Mouse (Mus musculus): ENCODE data around the gene Il20ra.

Il20ra gene

DNA sequence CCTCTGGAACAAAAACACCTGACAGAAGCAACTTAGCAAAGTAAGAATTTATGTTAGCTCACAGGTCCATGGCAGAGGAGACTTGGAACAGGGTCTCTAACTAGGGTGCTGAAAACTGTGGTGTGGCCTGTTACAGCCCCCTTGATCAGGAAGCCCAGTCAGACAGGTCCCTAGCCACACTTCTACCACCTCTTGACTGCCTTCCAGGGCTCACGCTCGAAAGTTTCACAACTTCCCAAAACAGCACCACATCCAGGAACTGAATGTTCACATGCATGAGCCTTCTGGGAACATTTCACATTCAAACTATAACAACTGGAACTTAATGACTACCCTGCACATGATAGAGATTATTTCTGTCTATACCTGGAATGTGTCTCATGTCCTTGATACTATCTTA lies 53.1 kb downstream of the Il20ra start:
- in situ Hi-C loops (cut with MboI), result no loop called here

DNA sequence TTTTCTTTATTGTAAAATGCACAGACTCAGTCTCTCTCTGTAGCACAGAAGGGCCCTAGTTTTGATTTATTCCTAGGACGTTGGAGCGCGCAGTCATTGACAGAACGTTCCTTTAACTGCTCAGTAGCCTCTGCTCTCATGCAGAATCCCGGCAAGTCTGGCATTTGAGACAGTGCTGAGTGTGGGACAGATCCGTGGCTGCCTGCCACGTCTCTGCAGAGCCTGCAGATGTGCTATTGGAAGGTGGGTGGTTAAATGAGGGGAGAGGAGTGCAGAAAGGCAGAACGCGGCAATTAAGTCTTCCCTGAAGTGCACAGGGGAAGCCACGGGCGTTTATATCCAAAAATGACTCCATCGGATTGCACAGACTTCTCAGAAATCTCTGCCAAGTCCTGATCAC lies 66.7 kb downstream of the Il20ra start:
- in situ Hi-C loops (cut with MboI), result no loop called here

DNA sequence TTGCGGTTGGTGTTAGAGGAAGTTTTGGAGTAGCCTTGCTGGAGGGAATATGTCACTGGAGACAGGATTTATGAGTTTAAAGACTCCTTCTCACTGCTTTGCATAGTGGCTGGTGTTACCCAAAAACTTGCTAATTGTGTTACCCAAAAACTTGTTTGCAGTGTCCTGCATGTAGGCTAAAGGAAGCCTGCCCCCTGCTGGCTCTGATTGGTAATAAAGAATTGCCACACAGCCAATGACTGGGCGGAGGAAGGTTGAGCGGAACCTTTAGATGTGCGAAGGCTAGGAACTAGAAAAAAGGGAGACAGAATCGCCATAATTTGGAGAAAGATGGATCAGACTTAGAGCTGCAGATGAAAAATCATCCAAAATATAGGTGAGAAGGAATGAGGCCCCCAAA lies 69.0 kb downstream of the Il20ra start:
- in situ Hi-C loops (cut with MboI), result no loop called here

DNA sequence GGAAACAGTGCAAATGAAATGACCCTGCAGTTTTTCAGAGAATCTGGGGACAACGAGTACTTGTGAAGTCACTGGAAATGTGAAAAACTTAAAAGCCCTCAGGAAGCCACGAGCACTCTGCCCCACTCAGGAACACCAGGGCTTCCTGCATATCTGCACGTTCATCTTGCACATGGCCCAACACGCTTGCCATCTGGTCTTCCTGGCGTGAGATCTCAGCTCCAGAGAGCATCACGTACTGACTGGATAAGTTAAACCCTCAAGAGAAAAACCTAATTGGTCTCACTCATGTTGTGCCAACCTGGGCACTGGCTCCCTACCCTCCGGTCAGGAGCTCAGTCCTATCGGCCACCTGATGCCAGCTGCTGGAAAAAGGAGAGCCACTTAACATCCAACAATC lies 82.6 kb downstream of the Il20ra start:
- in situ Hi-C loops (cut with MboI), result no loop called here

DNA sequence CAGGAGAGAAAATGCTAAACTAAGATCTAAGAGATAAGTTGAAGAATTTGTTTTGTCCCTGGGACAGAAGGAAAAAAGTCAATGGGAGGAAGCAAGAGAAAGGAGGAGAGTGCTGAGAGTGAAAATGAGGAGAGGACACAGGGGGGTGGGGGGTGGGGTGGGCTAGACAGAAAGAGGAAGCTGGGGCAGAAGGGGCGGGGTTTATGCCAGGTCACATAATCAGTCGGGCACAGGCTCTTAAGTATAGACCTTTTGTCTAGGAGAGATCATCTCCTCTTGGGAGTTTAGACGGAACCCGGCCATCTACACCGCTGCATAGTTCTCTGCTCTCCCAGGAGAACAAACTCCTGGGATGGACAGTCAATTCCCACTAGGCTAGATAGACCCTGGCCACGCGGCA lies 90.6 kb downstream of the Il20ra start:
- in situ Hi-C loops (cut with MboI), result no loop called here

DNA sequence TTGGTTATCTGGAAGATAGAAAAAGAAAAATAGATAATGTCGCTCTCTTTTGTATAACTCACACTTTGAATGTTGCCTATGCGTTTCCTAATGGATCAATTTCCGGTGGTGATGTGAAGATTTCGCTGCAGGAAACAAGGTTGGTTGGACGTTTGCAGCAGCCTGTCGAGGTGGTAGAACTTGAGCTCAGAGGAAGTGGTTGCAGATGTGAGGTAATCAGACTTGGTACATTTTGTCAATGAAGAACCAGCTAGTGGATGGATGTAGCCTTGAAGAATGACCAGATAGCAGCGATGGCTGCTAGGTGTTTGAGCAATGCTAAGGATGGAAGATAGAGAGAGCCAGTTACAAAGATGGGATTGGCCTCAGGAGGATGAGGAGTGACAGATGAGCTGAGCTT lies 92.4 kb downstream of the Il20ra start:
- in situ Hi-C loops (cut with MboI), result no loop called here

All from mature B cell (primary cell).